Mouse (Mus musculus) CH12.LX (cell line): ENCODE data around the gene Kat2b. TPM values are rescaled to one million over a fixed set of nuclear protein-coding genes. Genes with fewer than 3 reads are reported as not detected.

ENCODE experiments used
- DNase-seq: peaks from one replicate; pipeline ENCODE4 v3.0.0-alpha.2; 2013; ENCODE audit errors: extremely low read depth
- H3K27ac ChIP-seq: 2 replicates; pipeline ENCODE4 v1.5.1; 2012; ENCODE audit warnings: low read depth, mild to moderate bottlenecking, control low read depth, moderate library complexity; ENCODE audit not compliant: insufficient read depth
- H3K27me3 ChIP-seq: replicated peaks from 2 replicates; pipeline ENCODE3; 2012; ENCODE audit warnings: inconsistent platforms
- H3K36me3 ChIP-seq, 2 experiments: replicated peaks in 1 of 2; 2 replicates each; pipeline versions ENCODE3 to v1.6.1; 2012; ENCODE audit warnings: inconsistent platforms in 1 of 2, low read length in 1 of 2, mild to moderate bottlenecking in 1 of 2, mixed read lengths in 1 of 2, moderate library complexity in 1 of 2; ENCODE audit not compliant: control insufficient read depth in 1 of 2, insufficient read depth in 1 of 2
- H3K4me1 ChIP-seq, 2 experiments: 2 replicates each; pipeline ENCODE4 v1.6.1; 2012; ENCODE audit warnings: inconsistent platforms in 1 of 2, moderate library complexity in 1 of 2; ENCODE audit not compliant: insufficient read depth in 2 of 2, control insufficient read depth in 1 of 2
- H3K4me2 ChIP-seq: 2 replicates; pipeline ENCODE4 v1.6.1; 2012; ENCODE audit warnings: low read depth, mild to moderate bottlenecking, control low read depth; ENCODE audit not compliant: poor library complexity, insufficient read depth, severe bottlenecking
- H3K4me3 ChIP-seq, 3 experiments: fragments of 150-350 bp in 1 of 3; sonication (generic) in 1 of 3; replicated peaks in 1 of 3; 2 replicates each; pipeline versions ENCODE3 to v1.5.1; 2011 to 2012; ENCODE audit warnings: low read depth in 2 of 3, low read length in 2 of 3, mild to moderate bottlenecking in 2 of 3, moderate library complexity in 2 of 3, control low read depth in 1 of 3, improper control_type of control experiment in 1 of 3, inconsistent platforms in 1 of 3, mixed read lengths in 1 of 3; ENCODE audit not compliant: poor library complexity in 1 of 3
- H3K79me2 ChIP-seq: replicated peaks from 2 replicates; pipeline ENCODE4 v1.6.1; 2012; ENCODE audit warnings: mild to moderate bottlenecking, moderate library complexity; ENCODE audit not compliant: control insufficient read depth, poor library complexity, insufficient read depth, severe bottlenecking; ENCODE audit errors: extremely low read depth
- H3K9ac ChIP-seq: 2 replicates; pipeline ENCODE4 v1.6.1; 2012; ENCODE audit warnings: low read depth, mild to moderate bottlenecking, control low read depth, moderate library complexity; ENCODE audit not compliant: insufficient read depth
- H3K9me3 ChIP-seq: replicated peaks from 2 replicates; pipeline ENCODE3; 2012; ENCODE audit warnings: low read length, inconsistent platforms, mixed read lengths
- BHLHE40 ChIP-seq: IDR thresholded peaks from 2 replicates; pipeline ENCODE4 v1.6.1; 2011; ENCODE audit warnings: mild to moderate bottlenecking, low read depth, low read length, improper control_type of control experiment
- CHD1 ChIP-seq: IDR thresholded peaks from 2 replicates; pipeline ENCODE4 v1.6.1; 2012; ENCODE audit warnings: low read depth, low read length, improper control_type of control experiment, inconsistent platforms
- CHD2 ChIP-seq: IDR thresholded peaks from 2 replicates; pipeline ENCODE4 v1.6.1; 2011; ENCODE audit warnings: low read length, improper control_type of control experiment
- CTCF ChIP-seq, 2 experiments: IDR thresholded peaks in 1 of 2; conservative IDR thresholded peaks in 1 of 2; 2 replicates each; pipeline ENCODE4 v1.5.1; 2011 to 2012; ENCODE audit warnings: low read depth in 2 of 2, low read length in 2 of 2, improper control_type of control experiment in 1 of 2, inconsistent platforms in 1 of 2, mild to moderate bottlenecking in 1 of 2, moderate library complexity in 1 of 2
- E2F4 ChIP-seq: IDR thresholded peaks from 2 replicates; pipeline ENCODE4 v1.6.1; 2011; ENCODE audit warnings: low read depth, low read length, improper control_type of control experiment; ENCODE audit not compliant: insufficient replicate concordance
- ELF1 ChIP-seq: IDR thresholded peaks from 2 replicates; pipeline ENCODE4 v1.6.1; 2014; ENCODE audit warnings: low read depth, mild to moderate bottlenecking, inconsistent platforms, low read length, improper control_type of control experiment
- EP300 ChIP-seq: IDR thresholded peaks from 2 replicates; pipeline ENCODE4 v1.6.1; 2011; ENCODE audit warnings: low read length, improper control_type of control experiment
- ETS1 ChIP-seq: conservative IDR thresholded peaks from 2 replicates; pipeline ENCODE4 v1.6.1; 2012; ENCODE audit warnings: low read depth, mild to moderate bottlenecking, inconsistent platforms, low read length, improper control_type of control experiment, moderate library complexity
- GABPA ChIP-seq: IDR thresholded peaks from 2 replicates; pipeline ENCODE4 v1.6.1; 2012; ENCODE audit warnings: low read depth, low read length, improper control_type of control experiment, inconsistent platforms; ENCODE audit not compliant: insufficient replicate concordance
- HCFC1 ChIP-seq: IDR thresholded peaks from 2 replicates; pipeline ENCODE4 v1.6.1; 2012; ENCODE audit warnings: low read depth, mild to moderate bottlenecking, inconsistent platforms, low read length, improper control_type of control experiment
- IRF4 ChIP-seq: IDR thresholded peaks from 2 replicates; pipeline ENCODE4 v1.6.1; 2014; ENCODE audit warnings: low read depth, mild to moderate bottlenecking, inconsistent platforms, low read length, improper control_type of control experiment
- JUN ChIP-seq: IDR thresholded peaks from 2 replicates; pipeline ENCODE4 v1.6.1; 2011; ENCODE audit warnings: low read depth, mild to moderate bottlenecking, low read length, improper control_type of control experiment, moderate library complexity; ENCODE audit not compliant: insufficient read depth
- JUND ChIP-seq: conservative IDR thresholded peaks from 2 replicates; pipeline ENCODE4 v1.6.1; 2011; ENCODE audit warnings: low read depth, low read length, improper control_type of control experiment
- KAT2A ChIP-seq: IDR thresholded peaks from 2 replicates; pipeline ENCODE4 v1.6.1; 2012; ENCODE audit warnings: low read length, improper control_type of control experiment, inconsistent platforms; ENCODE audit not compliant: insufficient replicate concordance
- MAFK ChIP-seq: IDR thresholded peaks from 2 replicates; pipeline ENCODE4 v1.6.1; 2011; ENCODE audit warnings: low read length, improper control_type of control experiment; ENCODE audit not compliant: insufficient replicate concordance
- MAX ChIP-seq: IDR thresholded peaks from 2 replicates; pipeline ENCODE4 v1.6.1; 2011; ENCODE audit warnings: low read length, improper control_type of control experiment
- MAZ ChIP-seq: IDR thresholded peaks from 2 replicates; pipeline ENCODE4 v1.6.1; 2012; ENCODE audit warnings: low read depth, mild to moderate bottlenecking, inconsistent platforms, low read length, improper control_type of control experiment, moderate library complexity
- MEF2A ChIP-seq: IDR thresholded peaks from 2 replicates; pipeline ENCODE4 v1.6.1; 2014; ENCODE audit warnings: low read depth, mild to moderate bottlenecking, inconsistent platforms, low read length, improper control_type of control experiment, borderline replicate concordance
- MXI1 ChIP-seq: IDR thresholded peaks from 2 replicates; pipeline ENCODE4 v1.6.1; 2011; ENCODE audit warnings: mild to moderate bottlenecking, low read depth, low read length, improper control_type of control experiment
- MYC ChIP-seq: IDR thresholded peaks from 2 replicates; pipeline ENCODE4 v1.6.1; 2011; ENCODE audit warnings: low read depth, mild to moderate bottlenecking, improper control_type of control experiment, low read length
- NELFE ChIP-seq: IDR thresholded peaks from 2 replicates; pipeline ENCODE4 v1.6.1; 2011; ENCODE audit warnings: low read depth, low read length, improper control_type of control experiment
- NRF1 ChIP-seq: IDR thresholded peaks from 2 replicates; pipeline ENCODE4 v1.6.1; 2014; ENCODE audit warnings: low read depth, mild to moderate bottlenecking, inconsistent platforms, low read length, improper control_type of control experiment, moderate library complexity
- PAX5 ChIP-seq: IDR thresholded peaks from 2 replicates; pipeline ENCODE4 v1.6.1; 2012; ENCODE audit warnings: low read length, inconsistent platforms, mixed read lengths
- POLR2A ChIP-seq: IDR thresholded peaks from 2 replicates; pipeline ENCODE4 v1.6.1; 2011; ENCODE audit warnings: low read depth, mild to moderate bottlenecking, improper control_type of control experiment, low read length
- POLR2AphosphoS2 ChIP-seq: IDR thresholded peaks from 2 replicates; pipeline ENCODE4 v1.6.1; 2011; ENCODE audit warnings: low read depth, low read length, improper control_type of control experiment
- RAD21 ChIP-seq: IDR thresholded peaks from 2 replicates; pipeline ENCODE4 v1.6.1; 2011; ENCODE audit warnings: low read depth, mild to moderate bottlenecking, low read length, improper control_type of control experiment, moderate library complexity
- RCOR1 ChIP-seq: conservative IDR thresholded peaks from 2 replicates; pipeline ENCODE4 v1.6.1; 2012; ENCODE audit warnings: low read depth, mild to moderate bottlenecking, inconsistent platforms, low read length, improper control_type of control experiment
- SIN3A ChIP-seq: IDR thresholded peaks from 2 replicates; pipeline ENCODE4 v1.6.1; 2012; ENCODE audit warnings: low read length, improper control_type of control experiment, inconsistent platforms
- SMC3 ChIP-seq: IDR thresholded peaks from 2 replicates; pipeline ENCODE4 v1.6.1; 2011; ENCODE audit warnings: low read depth, low read length, improper control_type of control experiment
- TCF12 ChIP-seq: IDR thresholded peaks from 2 replicates; pipeline ENCODE4 v1.6.1; 2014; ENCODE audit warnings: low read depth, mild to moderate bottlenecking, inconsistent platforms, low read length, improper control_type of control experiment
- UBTF ChIP-seq: IDR thresholded peaks from 2 replicates; pipeline ENCODE4 v1.6.1; 2012; ENCODE audit warnings: low read depth, mild to moderate bottlenecking, inconsistent platforms, low read length, improper control_type of control experiment, moderate library complexity
- USF1 ChIP-seq: IDR thresholded peaks from 2 replicates; pipeline ENCODE4 v1.6.1; 2014; ENCODE audit warnings: low read depth, mild to moderate bottlenecking, inconsistent platforms, low read length, improper control_type of control experiment
- USF2 ChIP-seq: conservative IDR thresholded peaks from 2 replicates; pipeline ENCODE4 v1.6.1; 2011; ENCODE audit warnings: low read depth, low read length, improper control_type of control experiment
- ZC3H11A ChIP-seq: IDR thresholded peaks from 2 replicates; pipeline ENCODE4 v1.6.1; 2012; ENCODE audit warnings: low read depth, mild to moderate bottlenecking, inconsistent platforms, low read length, improper control_type of control experiment
- ZKSCAN1 ChIP-seq: IDR thresholded peaks from 2 replicates; pipeline ENCODE4 v1.6.1; 2012; ENCODE audit warnings: low read depth, inconsistent platforms, low read length, improper control_type of control experiment, borderline replicate concordance
- ZMIZ1 ChIP-seq: IDR thresholded peaks from 2 replicates; pipeline ENCODE4 v1.6.1; 2012; ENCODE audit warnings: low read depth, mild to moderate bottlenecking, inconsistent platforms, low read length, improper control_type of control experiment
- ZNF384 ChIP-seq: IDR thresholded peaks from 2 replicates; pipeline ENCODE4 v1.6.1; 2012; ENCODE audit warnings: low read depth, low read length, improper control_type of control experiment, inconsistent platforms
- dilution Hi-C: fragments of 300-500 bp; cut with MboI; formaldehyde crosslinking; loops from 2 replicates; pipeline ENCODE4 v1.14.3; 2020; ENCODE audit warnings: low sequenced_read_pairs; ENCODE audit not compliant: extremely low pct_unique_long_range_greater_than_20kb, extremely low pct_ligation_motif_present
- in situ Hi-C: fragments of 300-500 bp; cut with MboI; formaldehyde crosslinking; loops from 3 replicates; pipeline ENCODE4 v1.14.3; 2019; ENCODE audit warnings: low sequenced_read_pairs, low pct_ligation_motif_present, low pct_unique_long_range_greater_than_20kb, mixed read lengths
- polyA plus RNA-seq: library from polyadenylated mRNA; unstranded; fragments of >175 nt; gene quantifications from 2 replicates; pipeline ENCODE4 v1.2.1, GENCODE M21; 2012; ENCODE audit warnings: low read depth; ENCODE audit not compliant: insufficient read length
- total RNA-seq, 2 experiments: library from RNA; depleted of rRNA; stranded (reverse); fragments of 300-350 nt in 1 of 2; fragments of >200 nt in 1 of 2; gene quantifications; 2 replicates each; pipeline ENCODE4 v1.2.3; 2012 to 2014

Kat2b gene
- total and polyA plus RNA-seq, 3 experiments, result 3.6 to 4.6 (median 4.1) TPM

DNA sequence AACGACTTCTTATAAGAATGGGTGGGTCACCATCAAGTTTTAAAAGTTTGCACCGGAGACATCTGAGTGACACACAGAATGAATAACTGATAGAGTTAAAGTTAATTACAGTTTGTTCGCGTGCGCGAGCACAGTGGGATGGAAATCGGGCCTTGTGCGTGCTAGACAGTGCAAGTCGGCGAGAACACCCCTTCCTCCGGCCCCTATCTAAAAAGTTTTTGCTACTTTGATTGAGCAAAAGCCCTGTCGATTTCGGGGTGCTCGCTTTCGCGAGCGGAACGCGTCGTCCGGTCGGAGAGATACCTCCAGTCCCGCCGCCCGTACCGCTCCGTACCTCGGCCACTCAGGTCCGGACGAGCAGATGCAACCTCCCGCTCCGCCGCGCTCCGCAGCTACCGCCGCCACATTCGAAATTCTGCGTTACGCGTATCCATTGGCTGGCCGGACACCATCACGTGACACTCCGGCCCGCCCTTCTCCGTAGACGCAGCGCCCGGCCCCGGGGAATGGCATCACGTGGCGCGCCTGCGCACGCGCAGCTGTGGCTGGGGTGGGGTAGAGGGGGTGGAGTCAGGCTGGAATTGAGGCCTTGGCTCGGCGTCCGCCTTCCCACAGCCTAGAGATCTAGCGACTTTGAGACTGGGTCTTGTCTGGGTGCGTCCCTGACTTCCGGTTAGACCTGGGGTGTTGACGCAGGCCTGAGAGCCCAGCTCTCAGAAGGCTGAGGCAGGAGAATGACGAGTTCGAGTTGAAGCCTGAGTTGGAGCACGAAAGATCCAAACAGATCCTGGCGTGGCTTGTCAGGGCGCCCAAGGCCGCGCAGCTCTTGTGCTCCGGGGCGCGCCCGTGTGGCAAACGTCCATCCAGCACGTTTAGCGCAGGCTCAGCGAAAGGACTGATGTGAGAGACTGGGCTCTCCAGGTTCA, 122.5 kb downstream of the Kat2b start, which contains the start of gene Sgo1:
Gene Sgo1, minus strand, starts transcription at position 457 of the 926 bp plus-strand sequence.
- Histone ChIP-seq H3K4me2 (peak within 1 kb of the TSS; percentile 62), H3K9ac (peak within 1 kb of the TSS; percentile 76), H3K79me2 (peaks cover 23% of the 10 kb centered on the region), H3K27me3 (no peaks in the 10 kb centered on the region), H3K4me1 (peaks cover 3 to 33% of the 10 kb centered on the region in 2 experiments; a peak in 3 of 4 replicates), H3K4me3 (peak within 1 kb of the TSS; percentile 63 to 70 (median 66)), H3K36me3 (peaks cover 14 to 30% of the 10 kb centered on the region in 2 experiments), H3K9me3 (no peaks in the 10 kb centered on the region), H3K27ac (peak within 1 kb of the TSS; percentile 88)
- in situ Hi-C loops (no loop called here), dilution Hi-C loops (no loop called here)
- DNase-seq, result peak; percentile 96
- TF ChIP-seq TCF12 (peak; percentile 79), NRF1 (peak; percentile 98), JUND (no peak), PAX5 (no peak), JUN (no peak), ELF1 (peak; percentile 67), USF1 (peak; percentile 100), ZNF384 (no peak), MXI1 (peak; percentile 77), UBTF (peak; percentile 76; the same call in 1 of the 2 replicates), ETS1 (0 out of 2 replicates have a peak, but pooled peaks have one; percentile 12), RAD21 (no peak), MAX (peak; percentile 98), CTCF (conservative IDR thresholded peaks at IDR 0.05 in 1 of 2, IDR thresholded peaks at IDR 0.05 in 1 of 2; ENCODE audit: low read depth in 2 of 2, low read length in 2 of 2) (peak in 1 of 2 experiments; percentile 53; a peak in 2 of 4 replicates), SMC3 (peak; percentile 12; the same call in 1 of the 2 replicates), POLR2A (peak; percentile 97), E2F4 (peak; percentile 89; the same call in 1 of the 2 replicates), RCOR1 (no peak), GABPA (no peak), IRF4 (peak; percentile 38; the same call in 1 of the 2 replicates), MYC (peak; percentile 64; the same call in 1 of the 2 replicates), MEF2A (no peak), ZMIZ1 (peak; percentile 95), BHLHE40 (peak; percentile 76), MAFK (no peak), MAZ (no peak), USF2 (peak; percentile 100), SIN3A (peak; percentile 98), CHD1 (no peak), CHD2 (no peak), ZKSCAN1 (no peak), KAT2A (0 out of 2 replicates have a peak, but pooled peaks have one; percentile 63), EP300 (no peak), POLR2AphosphoS2 (peak; percentile 83; the same call in 1 of the 2 replicates), HCFC1 (peak; percentile 72), NELFE (peak; percentile 76), ZC3H11A (no peak)
